Mouse (Mus musculus): Measurements from ENCODE around the gene Gpr179.
"Not testable (repeated sequence)": the region's sequence is repeated elsewhere in the genome, so short reads cannot be mapped to it uniquely, and the experiment has no call there.

DNA sequence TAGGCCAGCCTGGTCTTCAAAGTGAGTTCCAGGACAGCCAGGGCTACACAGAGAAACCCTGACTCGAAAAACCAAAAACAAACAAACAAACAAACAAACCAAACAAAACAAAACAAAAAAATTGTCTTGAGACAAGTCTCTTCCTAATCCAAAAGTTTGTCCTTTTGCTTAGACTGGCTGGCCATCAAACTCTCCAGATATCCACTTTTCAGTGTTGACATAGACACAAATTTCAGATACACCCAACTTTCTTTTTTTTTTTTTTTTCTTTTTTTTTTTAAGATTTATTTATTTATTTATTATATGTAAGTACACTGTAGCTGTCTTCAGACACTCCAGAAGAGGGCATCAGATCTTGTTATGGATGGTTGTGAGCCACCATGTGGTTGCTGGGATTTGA lies 39.0 kb downstream of the Gpr179 start:
- not testable (repeated sequence) for TF ChIP-seq POLR2AphosphoS2 (IDR thresholded peaks at IDR 0.05; ENCODE audit: insufficient read length, low read depth); MYOD1 (IDR thresholded peaks at IDR 0.05; ENCODE audit: control insufficient read depth in 1 of 3, insufficient read length in 2 of 3, low read depth in 2 of 3); CEBPB (IDR thresholded peaks at IDR 0.05; ENCODE audit: insufficient read depth, poor library complexity, severe bottlenecking); POLR2A (IDR thresholded peaks at IDR 0.05; ENCODE audit: insufficient read length, low read depth); USF1 (IDR thresholded peaks at IDR 0.05; ENCODE audit: low read depth); E2F4 (IDR thresholded peaks at IDR 0.05; ENCODE audit: insufficient read depth)

Data from myocyte (in vitro differentiated cells).